Mouse (Mus musculus): Measurements from ENCODE around the gene Kirrel3. TPM values are rescaled to one million over a fixed set of nuclear protein-coding genes. Genes with fewer than 3 reads are reported as not detected.

Gene Kirrel3
- polyA plus RNA-seq, 1 experiment from 2014 or later: 2.5 TPM

- DNase-seq (ENCODE audit: low spot score): no peak
- no peaks in the 10 kb centered on the region for H3K27me3 ChIP-seq (ENCODE audit: control insufficient read depth, insufficient read depth, low read length)
- H3K4me3 ChIP-seq (ENCODE audit: low read depth, low read length): no peak overlapping the region
- H3K27ac ChIP-seq (replicated peaks; ENCODE audit: low read depth, low read length): no peak overlapping the region
- H3K4me1 ChIP-seq (ENCODE audit: control insufficient read depth, insufficient read depth, low read length): no peaks in the 10 kb centered on the region
- no peak overlapping the region for H3K9ac ChIP-seq (replicated peaks; ENCODE audit: low read length)
- ATAC-seq (replicated peaks; ENCODE audit: insufficient number of reproducible peaks, low FRiP score, low TSS enrichment, low read depth): no peak
- WGBS: 63% methylated on average over 3 of the region's 3 CpGs
- H3K9me3 ChIP-seq (replicated peaks; ENCODE audit: control insufficient read depth, low read length): no peaks in the 10 kb centered on the region
- no peak overlapping the region for H3K4me2 ChIP-seq (ENCODE audit: low read depth, low read length)
- H3K36me3 ChIP-seq (replicated peaks; ENCODE audit: control insufficient read depth, insufficient read depth, low read depth, low read length): no peaks in the 10 kb centered on the region
Measured at GRCm38 (mm10) chr9:34787915-34788314, 302.2 kb downstream of the Kirrel3 start.

GRCm38 (mm10) chr9:34795226-34795625 is 309.5 kb downstream of the Kirrel3 start:
- 35% methylated on average over 4 of the region's 4 CpGs for WGBS
- ATAC-seq (replicated peaks; ENCODE audit: insufficient number of reproducible peaks, low FRiP score, low TSS enrichment, low read depth) (no peak), DNase-seq (ENCODE audit: low spot score) (peak; percentile 35)
- Histone ChIP-seq H3K27ac (replicated peaks; ENCODE audit: low read depth, low read length) (no peak overlapping the region), H3K4me3 (ENCODE audit: low read depth, low read length) (no peak overlapping the region), H3K27me3 (ENCODE audit: control insufficient read depth, insufficient read depth, low read length) (no peaks in the 10 kb centered on the region), H3K36me3 (replicated peaks; ENCODE audit: control insufficient read depth, insufficient read depth, low read depth, low read length) (no peaks in the 10 kb centered on the region), H3K4me2 (ENCODE audit: low read depth, low read length) (no peak overlapping the region), H3K9ac (replicated peaks; ENCODE audit: low read length) (no peak overlapping the region), H3K4me1 (ENCODE audit: control insufficient read depth, insufficient read depth, low read length) (no peaks in the 10 kb centered on the region), H3K9me3 (replicated peaks; ENCODE audit: control insufficient read depth, low read length) (no peaks in the 10 kb centered on the region)

GRCm38 (mm10) chr9:34797688-34798339 is 312.1 kb downstream of the Kirrel3 start:
- H3K9me3 ChIP-seq (replicated peaks; ENCODE audit: control insufficient read depth, low read length): no peaks in the 10 kb centered on the region
- no peak overlapping the region for H3K9ac ChIP-seq (replicated peaks; ENCODE audit: low read length)
- H3K4me2 ChIP-seq (ENCODE audit: low read depth, low read length): no peak overlapping the region
- H3K36me3 ChIP-seq (replicated peaks; ENCODE audit: control insufficient read depth, insufficient read depth, low read depth, low read length): no peaks in the 10 kb centered on the region
- peak; percentile 78 for DNase-seq (ENCODE audit: low spot score)
- 36% methylated on average over 6 of the region's 6 CpGs for WGBS
- H3K4me1 ChIP-seq (ENCODE audit: control insufficient read depth, insufficient read depth, low read length): no peaks in the 10 kb centered on the region
- H3K27ac ChIP-seq (replicated peaks; ENCODE audit: low read depth, low read length): no peak overlapping the region
- ATAC-seq (replicated peaks; ENCODE audit: insufficient number of reproducible peaks, low FRiP score, low TSS enrichment, low read depth): no peak
- H3K4me3 ChIP-seq (ENCODE audit: low read depth, low read length): no peak overlapping the region
- H3K27me3 ChIP-seq (ENCODE audit: control insufficient read depth, insufficient read depth, low read length): no peaks in the 10 kb centered on the region

- H3K9ac ChIP-seq (replicated peaks; ENCODE audit: low read length): no peak overlapping the region
- no peak overlapping the region for H3K27ac ChIP-seq (replicated peaks; ENCODE audit: low read depth, low read length)
- no peak for DNase-seq (ENCODE audit: low spot score)
- no peak overlapping the region for H3K4me2 ChIP-seq (ENCODE audit: low read depth, low read length)
- WGBS: 79% methylated on average over 6 of the region's 6 CpGs
- no peaks in the 10 kb centered on the region for H3K9me3 ChIP-seq (replicated peaks; ENCODE audit: control insufficient read depth, low read length)
- ATAC-seq (replicated peaks; ENCODE audit: insufficient number of reproducible peaks, low FRiP score, low TSS enrichment, low read depth): no peak
- no peak overlapping the region for H3K4me3 ChIP-seq (ENCODE audit: low read depth, low read length)
- H3K36me3 ChIP-seq (replicated peaks; ENCODE audit: control insufficient read depth, insufficient read depth, low read depth, low read length): no peaks in the 10 kb centered on the region
- H3K4me1 ChIP-seq (ENCODE audit: control insufficient read depth, insufficient read depth, low read length): no peaks in the 10 kb centered on the region
- H3K27me3 ChIP-seq (ENCODE audit: control insufficient read depth, insufficient read depth, low read length): no peaks in the 10 kb centered on the region
Measured at GRCm38 (mm10) chr9:34801662-34802061, 316.0 kb downstream of the Kirrel3 start.

GRCm38 (mm10) chr9:34806854-34807253 is 321.2 kb downstream of the Kirrel3 start:
- ATAC-seq (replicated peaks; ENCODE audit: insufficient number of reproducible peaks, low FRiP score, low TSS enrichment, low read depth) (no peak), DNase-seq (ENCODE audit: low spot score) (no peak)
- Histone ChIP-seq H3K27me3 (ENCODE audit: control insufficient read depth, insufficient read depth, low read length) (no peaks in the 10 kb centered on the region), H3K27ac (replicated peaks; ENCODE audit: low read depth, low read length) (no peak overlapping the region), H3K9ac (replicated peaks; ENCODE audit: low read length) (no peak overlapping the region), H3K4me1 (ENCODE audit: control insufficient read depth, insufficient read depth, low read length) (no peaks in the 10 kb centered on the region), H3K36me3 (replicated peaks; ENCODE audit: control insufficient read depth, insufficient read depth, low read depth, low read length) (no peaks in the 10 kb centered on the region), H3K4me3 (ENCODE audit: low read depth, low read length) (no peak overlapping the region), H3K4me2 (ENCODE audit: low read depth, low read length) (no peak overlapping the region), H3K9me3 (replicated peaks; ENCODE audit: control insufficient read depth, low read length) (no peaks in the 10 kb centered on the region)
- WGBS: 85% methylated on average over 3 of the region's 3 CpGs

GRCm38 (mm10) chr9:34809993-34810513 is 324.4 kb downstream of the Kirrel3 start:
- H3K9me3 ChIP-seq (replicated peaks; ENCODE audit: control insufficient read depth, low read length): no peaks in the 10 kb centered on the region
- H3K4me3 ChIP-seq (ENCODE audit: low read depth, low read length): no peak overlapping the region
- H3K27me3 ChIP-seq (ENCODE audit: control insufficient read depth, insufficient read depth, low read length): no peaks in the 10 kb centered on the region
- H3K9ac ChIP-seq (replicated peaks; ENCODE audit: low read length): no peak overlapping the region
- no peaks in the 10 kb centered on the region for H3K4me1 ChIP-seq (ENCODE audit: control insufficient read depth, insufficient read depth, low read length)
- H3K27ac ChIP-seq (replicated peaks; ENCODE audit: low read depth, low read length): no peak overlapping the region
- ATAC-seq (replicated peaks; ENCODE audit: insufficient number of reproducible peaks, low FRiP score, low TSS enrichment, low read depth) (no peak), DNase-seq (ENCODE audit: low spot score) (no peak)
- 76% methylated on average over 5 of the region's 5 CpGs for WGBS
- H3K4me2 ChIP-seq (ENCODE audit: low read depth, low read length): no peak overlapping the region
- no peaks in the 10 kb centered on the region for H3K36me3 ChIP-seq (replicated peaks; ENCODE audit: control insufficient read depth, insufficient read depth, low read depth, low read length)

GRCm38 (mm10) chr9:34818325-34818976 is 332.8 kb downstream of the Kirrel3 start:
- Histone ChIP-seq H3K27me3 (ENCODE audit: control insufficient read depth, insufficient read depth, low read length) (no peaks in the 10 kb centered on the region), H3K4me3 (ENCODE audit: low read depth, low read length) (no peak overlapping the region), H3K36me3 (replicated peaks; ENCODE audit: control insufficient read depth, insufficient read depth, low read depth, low read length) (no peaks in the 10 kb centered on the region), H3K27ac (replicated peaks; ENCODE audit: low read depth, low read length) (no peak overlapping the region), H3K9ac (replicated peaks; ENCODE audit: low read length) (no peak overlapping the region), H3K9me3 (replicated peaks; ENCODE audit: control insufficient read depth, low read length) (no peaks in the 10 kb centered on the region), H3K4me1 (ENCODE audit: control insufficient read depth, insufficient read depth, low read length) (no peaks in the 10 kb centered on the region), H3K4me2 (ENCODE audit: low read depth, low read length) (no peak overlapping the region)
- ATAC-seq (replicated peaks; ENCODE audit: insufficient number of reproducible peaks, low FRiP score, low TSS enrichment, low read depth) (no peak), DNase-seq (ENCODE audit: low spot score) (no peak)
- WGBS: 32% methylated on average over 10 of the region's 10 CpGs

GRCm38 (mm10) chr9:34824358-34825088 is 338.8 kb downstream of the Kirrel3 start:
- ATAC-seq (replicated peaks; ENCODE audit: insufficient number of reproducible peaks, low FRiP score, low TSS enrichment, low read depth): no peak
- 84% methylated on average over 18 of the region's 18 CpGs for WGBS
- H3K4me2 ChIP-seq (ENCODE audit: low read depth, low read length): no peak overlapping the region

More at GRCm38 (mm10) chr9:34824358-34825088, 338.8 kb downstream of the Kirrel3 start:
- Histone ChIP-seq H3K4me1 (ENCODE audit: control insufficient read depth, insufficient read depth, low read length) (no peaks in the 10 kb centered on the region), H3K27me3 (ENCODE audit: control insufficient read depth, insufficient read depth, low read length) (no peaks in the 10 kb centered on the region), H3K4me3 (ENCODE audit: low read depth, low read length) (no peak overlapping the region), H3K36me3 (replicated peaks; ENCODE audit: control insufficient read depth, insufficient read depth, low read depth, low read length) (no peaks in the 10 kb centered on the region), H3K27ac (replicated peaks; ENCODE audit: low read depth, low read length) (no peak overlapping the region), H3K9me3 (replicated peaks; ENCODE audit: control insufficient read depth, low read length) (no peaks in the 10 kb centered on the region), H3K9ac (replicated peaks; ENCODE audit: low read length) (no peak overlapping the region)
- DNase-seq (ENCODE audit: low spot score): no peak
